ENCODE assay signal across 8 mouse cellular contexts in the genomic region with DNA sequence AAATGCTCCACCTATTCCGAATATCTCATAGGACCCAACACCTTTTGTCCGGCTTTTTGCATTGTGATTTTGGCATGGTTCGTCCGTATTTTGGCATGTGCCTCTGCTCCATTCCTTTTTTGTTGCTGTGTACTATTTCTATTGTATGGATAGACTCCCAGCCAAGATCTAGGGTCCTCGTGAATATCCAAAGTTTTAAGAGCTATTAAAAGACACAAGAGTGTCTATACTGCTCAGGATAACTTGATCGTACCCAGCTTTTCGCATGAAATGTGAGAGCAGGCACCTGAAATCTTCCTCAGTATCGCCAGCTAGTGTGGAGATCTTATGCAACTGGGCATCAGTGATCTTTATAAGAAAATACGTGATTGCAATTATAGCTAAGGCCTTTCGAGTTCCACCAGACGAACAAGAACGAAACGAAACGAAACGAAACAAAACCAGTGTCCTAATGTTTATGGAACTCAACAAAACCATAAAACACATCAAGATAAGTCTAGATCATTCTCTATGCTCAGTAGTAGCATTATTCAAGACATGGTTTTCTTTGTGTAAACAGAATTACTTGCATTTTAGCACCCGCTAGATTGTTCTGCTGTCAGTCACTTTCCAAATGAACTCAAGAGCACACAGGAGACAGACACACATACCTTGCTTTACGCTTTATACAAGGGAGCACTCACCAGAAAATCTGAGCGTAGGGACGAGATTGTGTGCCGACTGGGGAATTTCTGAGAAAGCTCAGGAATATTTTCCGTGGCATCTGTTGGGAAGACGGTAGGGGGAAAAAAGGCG. TPM values are rescaled to one million over a fixed set of nuclear protein-coding genes. Genes with fewer than 3 reads are reported as not detected.
A peak's percentile ranks its signal among the peaks of the same experiment; 100 is the strongest.
DNase-seq lines count a peak whose midpoint lies in the region; TF ChIP-seq lines count a peak whose summit lies in the region.
"Not testable (repeated sequence)": the region's sequence is repeated elsewhere in the genome, so short reads cannot be mapped to it uniquely, and the experiment has no call there.

No protein-coding gene starts in this region.

- intact Hi-C loops in left cerebral cortex, postnatal 10 days (cut with DNase I): not testable (repeated sequence)

- peaks cover 86% of the 10 kb centered on the region for H3K9me3 ChIP-seq in E14TG2a.4 (ENCODE audit: low read length)

- TF ChIP-seq CTCF in E14TG2a.4 (conservative IDR thresholded peaks at IDR 0.05; ENCODE audit: low read length); brain, embryonic 14.5 days (IDR thresholded peaks at IDR 0.05; ENCODE audit: borderline replicate concordance, extremely low read depth, insufficient read depth, insufficient read length): not testable (repeated sequence)

- TF ChIP-seq POLR2A in brain, embryonic 14.5 days (IDR thresholded peaks at IDR 0.05; ENCODE audit: borderline replicate concordance, extremely low read depth, insufficient read depth, insufficient read length, poor library complexity, severe bottlenecking): not testable (repeated sequence)

- peaks cover 33% of the 10 kb centered on the region for H3K4me1 ChIP-seq in E14TG2a.4 (replicated peaks; ENCODE audit: low read depth, low read length)

- peak overlapping the region; percentile 1; the same call in 1 of the 2 replicates for H3K4me3 ChIP-seq in E14TG2a.4 (replicated peaks; ENCODE audit: low read length)

- H3K27me3 ChIP-seq in E14TG2a.4 (ENCODE audit: insufficient read depth, low read length): peaks cover 13% of the 10 kb centered on the region

- peak; percentile 70 for DNase-seq in brain, embryonic 14.5 days (ENCODE audit: low read depth)
- DNase-seq in embryo, embryonic 11 days: peak; percentile 1
- DNase-seq in gonadal fat pad, adult 2 months (ENCODE audit: low read depth): peak; percentile 28
- DNase-seq in kidney, adult 18-20 months: peak; percentile 29
- DNase-seq in left cerebral cortex, postnatal 10 days (ENCODE audit: extremely low spot score in 1 of 2, low spot score in 2 of 2): peak; percentile 19 to 20
- peak; percentile 44 for DNase-seq in naive thymus-derived CD4-positive, alpha-beta T cell, adult 2 months (ENCODE audit: low read depth)
- DNase-seq in thymus, postnatal 0 days (ENCODE audit: low spot score): peak; percentile 15

- H3K36me3 ChIP-seq in E14TG2a.4 (ENCODE audit: insufficient read depth, low read length): peaks cover 87% of the 10 kb centered on the region

RNA-seq across cellular contexts. Expression of a gene that starts 26.7 kb away (rescaled TPM):
- polyA plus RNA-seq in brain, embryonic 14.5 days (2012; rRNA removed): 476 and 1,536 TPM in 2 replicates
- polyA plus RNA-seq in gonadal fat pad, adult 2 months (2012; rRNA removed): 106 and 190 TPM in 2 replicates
- 100 to 1,000 TPM; 164 to 223 TPM for total RNA-seq in left cerebral cortex, postnatal 10 days (2021)
- polyA plus RNA-seq in thymus, postnatal 0 days (2015; fragmentation: Nextera tagmentation; extraction: Ambion mirVana): 166 and 243 TPM in 2 replicates

Comparison
In these comparisons a context has a peak if more than half of its experiments do, and no peak if none do; other contexts are left out.
1. Peak in every context shown above with its lines: DNase-seq and H3K4me3 ChIP-seq.
2. DNase-seq: peak in every context shown above with its lines; median percentile 70 in brain, embryonic 14.5 days; 44 in naive thymus-derived CD4-positive, alpha-beta T cell, adult 2 months; 29 in kidney, adult 18-20 months; 28 in gonadal fat pad, adult 2 months; 20 in left cerebral cortex, postnatal 10 days; 15 in thymus, postnatal 0 days; 1 in embryo, embryonic 11 days.